Mouse (Mus musculus) E14TG2a.4 (cell line): ENCODE measurements around the gene Nrg3.
"Not testable (repeated sequence)": the region's sequence is repeated elsewhere in the genome, so short reads cannot be mapped to it uniquely, and the experiment has no call there.

Experiments used
- CTCF ChIP-seq: conservative IDR thresholded peaks from 2 replicates; pipeline ENCODE4 v1.5.1; 2014; ENCODE audit warnings: low read length
- NANOG ChIP-seq: IDR thresholded peaks from 2 replicates; pipeline ENCODE4 v1.6.1; 2014; ENCODE audit warnings: borderline replicate concordance, low read length, mixed read lengths
- POU5F1 ChIP-seq: IDR thresholded peaks from 2 replicates; pipeline ENCODE4 v1.6.1; 2014; ENCODE audit warnings: low read length, borderline replicate concordance

DNA sequence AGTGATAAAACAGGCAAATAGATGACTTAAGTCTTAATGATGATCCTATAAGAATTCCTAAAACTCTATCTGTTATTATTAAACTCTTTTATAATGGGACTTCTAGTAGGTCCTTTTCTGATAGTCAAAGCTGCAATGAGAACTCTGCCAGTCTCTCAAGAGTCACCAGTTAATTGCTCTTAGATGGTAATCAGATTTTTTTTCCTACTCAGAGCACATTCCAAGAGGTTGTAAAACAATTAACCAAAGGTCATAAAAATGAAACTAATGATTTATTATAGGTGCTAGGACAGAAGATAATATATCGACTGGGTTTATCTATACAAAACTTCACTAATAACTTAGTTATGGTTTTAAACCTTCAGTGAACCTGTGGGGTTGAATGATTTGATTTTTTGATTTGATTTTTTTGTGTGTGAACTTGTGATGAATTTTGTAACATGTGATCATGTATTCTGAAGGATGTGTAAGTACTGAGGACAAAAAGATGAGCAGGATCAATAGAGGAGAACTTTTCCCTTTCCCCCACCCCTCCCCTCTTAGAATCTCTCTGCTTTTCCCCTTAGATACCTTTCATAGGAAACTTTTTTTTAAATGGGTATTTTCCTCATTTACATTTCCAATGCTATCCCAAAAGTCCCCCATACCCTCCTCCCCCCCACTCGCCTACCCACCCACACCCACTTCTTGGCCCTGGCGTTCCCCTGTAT is 356.2 kb downstream of the Nrg3 start:
- not testable (repeated sequence) for TF ChIP-seq CTCF, POU5F1, NANOG
